Mouse (Mus musculus): ENCODE results near the gene Fgfr1op2. TPM values are rescaled to one million over a fixed set of nuclear protein-coding genes. Genes with fewer than 3 reads are reported as not detected.

Fgfr1op2 gene
- total and polyA plus RNA-seq, 3 experiments = 73.0 to 101 (median 94.1) TPM

DNA sequence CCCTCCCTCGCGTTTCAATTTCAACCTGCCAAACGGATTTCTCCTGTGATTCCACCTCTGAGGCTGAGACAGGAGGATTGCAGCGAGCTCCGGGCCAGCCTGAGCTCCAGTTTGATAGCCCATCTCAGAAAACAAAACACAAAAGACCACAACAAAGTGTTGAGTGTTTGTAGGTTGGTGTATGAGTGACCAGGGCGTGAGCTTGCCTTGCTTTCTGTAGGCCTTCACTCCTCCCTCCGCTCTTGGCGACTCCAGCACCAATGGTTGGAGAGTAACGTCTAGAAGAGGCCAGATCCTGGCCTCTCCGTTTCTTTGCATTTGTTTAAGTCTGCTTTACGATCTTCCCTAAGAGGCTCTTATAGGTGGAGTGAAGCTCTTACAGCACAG is 66.2 kb downstream of the Fgfr1op2 start:
- Histone ChIP-seq H3K27me3 (replicated peaks) (no peaks in the 10 kb centered on the region), H3K4me3 (replicated peaks in 1 of 3; ENCODE audit: low read depth in 2 of 3, low read length in 2 of 3, poor library complexity in 1 of 3) (peak overlapping the region; percentile 80 to 95 (median 91)), H3K79me2 (replicated peaks; ENCODE audit: control insufficient read depth, extremely low read depth, insufficient read depth, poor library complexity, severe bottlenecking) (peaks cover 14% of the 10 kb centered on the region), H3K9ac (ENCODE audit: insufficient read depth, low read depth) (peak overlapping the region; percentile 87), H3K4me2 (ENCODE audit: insufficient read depth, low read depth, poor library complexity, severe bottlenecking) (peak overlapping the region; percentile 69), H3K4me1 (ENCODE audit: control insufficient read depth in 1 of 2, insufficient read depth in 2 of 2) (peaks cover 5 to 38% of the 10 kb centered on the region in 2 experiments), H3K36me3 (replicated peaks in 1 of 2; ENCODE audit: control insufficient read depth in 1 of 2, insufficient read depth in 1 of 2, low read length in 1 of 2) (no peaks in the 10 kb centered on the region), H3K27ac (ENCODE audit: insufficient read depth, low read depth) (no peak overlapping the region), H3K9me3 (replicated peaks; ENCODE audit: low read length) (no peaks in the 10 kb centered on the region)
- peak; percentile 29 for DNase-seq (ENCODE audit: extremely low read depth)
- in situ Hi-C loops (cut with MboI; ENCODE audit: low pct_ligation_motif_present, low pct_unique_long_range_greater_than_20kb, low sequenced_read_pairs) = loop anchor here (10.0 kb wide), 1 partner anchor 238 kb away; no protein-coding TSS in a partner anchor
- no peak for TF ChIP-seq SMC3 (IDR thresholded peaks at IDR 0.05; ENCODE audit: low read depth, low read length)
- no peak for TF ChIP-seq GABPA (IDR thresholded peaks at IDR 0.05; ENCODE audit: insufficient replicate concordance, low read depth, low read length)
- no peak for TF ChIP-seq BHLHE40 (IDR thresholded peaks at IDR 0.05; ENCODE audit: low read depth, low read length)
- no peak for TF ChIP-seq NELFE (IDR thresholded peaks at IDR 0.05; ENCODE audit: low read depth, low read length)
- dilution Hi-C loops (cut with MboI; ENCODE audit: extremely low pct_ligation_motif_present, extremely low pct_unique_long_range_greater_than_20kb, low sequenced_read_pairs) = no loop called here

Other genes starting within 250 kb of the Fgfr1op2 start
- gene Itpr2, start 75.0 kb upstream of the Fgfr1op2 start, total RNA-seq (2012; rRNA removed) = 4.7 and 8.9 TPM in 2 replicates
- 2.2 and 3.5 TPM in 2 replicates for gene Itpr2, start 75.0 kb upstream of the Fgfr1op2 start, total RNA-seq (2014; rRNA removed)
- 3.4 and 4.4 TPM in 2 replicates for gene Itpr2, start 75.0 kb upstream of the Fgfr1op2 start, polyA plus RNA-seq (2012; ENCODE audit: insufficient read length, low read depth)
- 31.9 and 42.6 TPM in 2 replicates for gene Ints13, start 632 bp downstream of the Fgfr1op2 start, total RNA-seq (2012; rRNA removed)
- 50.5 and 63.7 TPM in 2 replicates for gene Ints13, start 632 bp downstream of the Fgfr1op2 start, total RNA-seq (2014; rRNA removed)
- gene Ints13, start 632 bp downstream of the Fgfr1op2 start, polyA plus RNA-seq (2012; ENCODE audit: insufficient read length, low read depth) = 51.9 and 66.1 TPM in 2 replicates
- gene Med21, start 65.3 kb downstream of the Fgfr1op2 start, total RNA-seq (2012; rRNA removed) = 42.4 and 45.8 TPM in 2 replicates
- 124 and 143 TPM in 2 replicates for gene Med21, start 65.3 kb downstream of the Fgfr1op2 start, total RNA-seq (2014; rRNA removed)
- gene Med21, start 65.3 kb downstream of the Fgfr1op2 start, polyA plus RNA-seq (2012; ENCODE audit: insufficient read length, low read depth) = 52.2 and 56.0 TPM in 2 replicates
- 19.9 and 23.9 TPM in 2 replicates for gene Tm7sf3, start 65.6 kb downstream of the Fgfr1op2 start, total RNA-seq (2012; rRNA removed)
- gene Tm7sf3, start 65.6 kb downstream of the Fgfr1op2 start, total RNA-seq (2014; rRNA removed) = 11.4 and 11.8 TPM in 2 replicates
- gene Tm7sf3, start 65.6 kb downstream of the Fgfr1op2 start, polyA plus RNA-seq (2012; ENCODE audit: insufficient read length, low read depth) = 12.8 and 13.4 TPM in 2 replicates
- gene Stk38l, start 147.8 kb downstream of the Fgfr1op2 start, total RNA-seq (2012; rRNA removed) = 4.0 and 4.7 TPM in 2 replicates
- 3.4 and 3.8 TPM in 2 replicates for gene Stk38l, start 147.8 kb downstream of the Fgfr1op2 start, total RNA-seq (2014; rRNA removed)
- gene Stk38l, start 147.8 kb downstream of the Fgfr1op2 start, polyA plus RNA-seq (2012; ENCODE audit: insufficient read length, low read depth) = 5.2 and 5.8 TPM in 2 replicates
- not detected in 2 replicates for gene Arntl2, start 218.9 kb downstream of the Fgfr1op2 start, total RNA-seq (2012; rRNA removed)
- 0.07 TPM in 1 of 2 replicates, not detected in the other for gene Arntl2, start 218.9 kb downstream of the Fgfr1op2 start, total RNA-seq (2014; rRNA removed)
- not detected in 2 replicates for gene Arntl2, start 218.9 kb downstream of the Fgfr1op2 start, polyA plus RNA-seq (2012; ENCODE audit: insufficient read length, low read depth)

All from CH12.LX (cell line).